Mouse (Mus musculus) forebrain, embryonic 12.5 days (tissue): Measurements from ENCODE around the gene Map3k20. TPM values are rescaled to one million over a fixed set of nuclear protein-coding genes. Genes with fewer than 3 reads are reported as not detected.
A peak's percentile ranks its signal among the peaks of the same experiment; 100 is the strongest.

Source experiments
- ATAC-seq: fragments of 200-750 bp; cut with Nextera tagmentation; 2 replicates; pipeline ENCODE4 v1.8.0; 2017; ENCODE audit warnings: moderate TSS enrichment; ENCODE audit not compliant: low FRiP score
- H3K27ac ChIP-seq: fragments of 300-500 bp; sonication (generic); 2 replicates; pipeline ENCODE4 v1.5.1; 2016; ENCODE audit warnings: mild to moderate bottlenecking
- H3K27me3 ChIP-seq: fragments of 300-500 bp; sonication (generic); 2 replicates; pipeline ENCODE4 v1.6.1; 2016; ENCODE audit warnings: mild to moderate bottlenecking
- H3K36me3 ChIP-seq: fragments of 300-500 bp; sonication (generic); replicated peaks from 2 replicates; pipeline ENCODE4 v1.6.1; 2016; ENCODE audit warnings: mild to moderate bottlenecking
- H3K4me1 ChIP-seq: fragments of 300-500 bp; sonication (generic); 2 replicates; pipeline ENCODE4 v1.6.1; 2016
- H3K4me2 ChIP-seq: fragments of 300-500 bp; sonication (generic); 2 replicates; pipeline ENCODE4 v1.6.1; 2016; ENCODE audit warnings: mild to moderate bottlenecking, moderate library complexity
- H3K4me3 ChIP-seq: fragments of 300-500 bp; sonication (generic); replicated peaks from 2 replicates; pipeline ENCODE4 v1.5.1; 2016; ENCODE audit warnings: mild to moderate bottlenecking
- H3K9ac ChIP-seq: fragments of 300-500 bp; sonication (generic); 2 replicates; pipeline ENCODE4 v1.6.1; 2016; ENCODE audit warnings: mild to moderate bottlenecking
- H3K9me3 ChIP-seq: fragments of 300-500 bp; sonication (generic); 2 replicates; pipeline ENCODE4 v1.6.1; 2016
- WGBS: fragments of 180-500 bp; shearing (Covaris S2); methylation state at CpG from one replicate; pipeline ENCODE4 v1.1.7; 2016; 5-methylcytosine and 5-hydroxymethylcytosine counted together
- polyA plus RNA-seq: library from polyadenylated mRNA; unstranded; fragments of >200 nt; fragmentation: Nextera tagmentation; extraction: Ambion mirVana; gene quantifications from 2 replicates; pipeline ENCODE4 v1.2.1, GENCODE M21; 2016

Gene Map3k20
- polyA plus RNA-seq, 1 experiment from 2014 or later, result 7.0 TPM

DNA sequence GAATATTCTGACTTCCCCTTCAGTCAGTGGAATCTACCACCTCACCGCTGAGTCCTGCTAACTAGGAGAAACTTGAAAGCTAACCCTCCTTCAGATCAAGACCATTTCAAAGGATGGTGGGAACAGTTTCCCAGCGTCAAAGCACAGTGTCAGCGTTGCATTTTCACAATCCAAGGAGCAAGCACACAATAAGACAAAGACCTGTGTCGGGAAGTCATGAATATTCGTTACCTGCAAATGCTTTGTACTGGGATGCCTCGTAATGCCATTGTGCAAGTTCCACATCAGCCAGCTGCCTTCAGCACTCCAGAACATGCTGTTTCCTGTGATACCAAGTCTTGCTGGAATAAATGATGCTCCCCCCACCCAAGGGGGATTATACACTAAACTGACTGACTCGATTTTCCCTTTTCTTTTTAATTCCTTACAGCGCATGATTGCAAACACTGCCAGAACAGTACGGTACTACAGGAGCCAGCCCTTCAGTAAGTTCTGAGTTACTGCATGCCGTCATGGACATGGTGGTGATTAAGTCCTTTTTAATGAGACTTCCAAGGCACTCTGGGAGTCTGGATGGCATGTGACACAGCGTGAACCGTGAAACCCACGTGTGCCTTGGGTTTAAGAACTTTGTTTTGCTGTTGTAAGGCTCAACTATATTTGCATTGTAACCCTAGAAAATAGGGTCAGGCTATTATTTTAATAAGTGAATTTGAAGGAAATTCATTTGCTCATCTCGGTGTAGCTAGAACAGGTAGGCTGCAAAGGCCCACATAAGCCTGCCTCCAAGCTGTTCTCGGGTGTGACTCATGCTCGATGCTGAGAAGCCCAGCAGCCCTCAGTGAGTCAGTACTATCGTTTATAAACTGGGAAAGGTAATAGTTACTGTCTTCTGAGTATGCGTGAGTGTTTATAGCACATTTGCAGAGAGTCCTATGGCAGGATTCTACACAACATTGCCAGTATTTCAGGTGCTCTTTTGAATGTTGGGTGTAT lies 32.6 kb upstream of the Map3k20 start:
- Histone ChIP-seq H3K9ac (no peak overlapping the region), H3K36me3 (no peaks in the 10 kb centered on the region), H3K27me3 (0 out of 2 replicates have a peak, but pooled peaks cover 2% of the 10 kb centered on the region), H3K4me2 (no peak overlapping the region), H3K4me1 (peaks cover 35% of the 10 kb centered on the region), H3K9me3 (no peaks in the 10 kb centered on the region), H3K4me3 (no peak overlapping the region), H3K27ac (no peak overlapping the region)
- 0 out of 2 replicates have a peak, but pooled peaks have one; percentile 55 for ATAC-seq
- WGBS, result 50% methylated on average over 18 of the region's 18 CpGs

DNA sequence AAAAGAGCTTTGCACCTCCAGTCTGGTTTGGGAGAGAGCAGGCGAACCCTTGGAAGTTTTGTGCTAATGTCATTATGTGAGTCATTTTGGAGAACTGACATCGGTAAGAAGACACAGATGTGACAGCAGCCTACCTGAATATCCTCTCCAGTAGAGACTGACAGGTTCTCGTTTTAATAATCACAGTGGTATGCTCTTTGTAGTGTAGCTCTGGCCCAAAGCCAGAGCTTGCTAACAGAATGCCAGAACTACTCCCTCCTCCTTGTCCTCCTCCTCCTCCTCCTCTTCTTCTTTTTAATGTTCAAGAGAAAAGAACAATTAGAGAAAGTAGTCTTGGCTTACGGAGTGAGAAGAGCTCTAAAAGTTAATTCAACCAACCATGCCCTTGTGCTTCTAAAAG lies 31.6 kb upstream of the Map3k20 start:
- no peak for ATAC-seq
- H3K9ac ChIP-seq, result no peak overlapping the region
- 57% methylated on average over 4 of the region's 4 CpGs for WGBS
- no peaks in the 10 kb centered on the region for H3K9me3 ChIP-seq
- H3K27me3 ChIP-seq, result no peaks in the 10 kb centered on the region
- no peaks in the 10 kb centered on the region for H3K36me3 ChIP-seq
- H3K4me2 ChIP-seq, result no peak overlapping the region
- peak overlapping the region; percentile 65 for H3K27ac ChIP-seq
- H3K4me3 ChIP-seq, result no peak overlapping the region
- H3K4me1 ChIP-seq, result peaks cover 35% of the 10 kb centered on the region

GRCm38 (mm10) chr2:72254813-72255582 lies 30.4 kb upstream of the Map3k20 start:
- Histone ChIP-seq H3K36me3 (no peaks in the 10 kb centered on the region), H3K9ac (no peak overlapping the region), H3K27me3 (no peaks in the 10 kb centered on the region), H3K9me3 (no peaks in the 10 kb centered on the region), H3K4me3 (no peak overlapping the region), H3K4me1 (peaks cover 35% of the 10 kb centered on the region), H3K4me2 (peak overlapping the region; percentile 40), H3K27ac (peak overlapping the region; percentile 65)
- peak; percentile 64 for ATAC-seq
- WGBS, result 29% methylated on average over 14 of the region's 14 CpGs

DNA sequence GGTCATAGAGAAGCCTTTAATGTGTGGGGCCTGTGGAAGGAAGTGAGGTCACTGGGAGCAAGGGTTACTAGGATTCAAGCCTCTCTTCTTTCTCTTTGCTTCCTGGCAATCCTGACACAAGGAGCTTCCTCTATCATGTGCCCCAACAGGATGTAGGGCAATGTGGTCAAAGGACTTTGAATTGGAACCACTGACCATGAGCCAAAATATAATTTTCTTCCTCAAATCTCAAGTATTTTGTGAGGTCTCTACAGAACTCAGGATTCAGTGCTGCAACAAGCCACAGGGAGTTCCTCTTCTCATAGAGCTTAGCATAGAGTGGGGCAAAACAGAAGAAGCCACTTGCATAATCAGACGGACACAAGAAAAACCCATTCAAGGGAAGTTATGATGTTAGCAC lies 24.7 kb upstream of the Map3k20 start:
- Histone ChIP-seq H3K27me3 (no peaks in the 10 kb centered on the region), H3K9ac (no peak overlapping the region), H3K9me3 (no peaks in the 10 kb centered on the region), H3K4me3 (no peak overlapping the region), H3K36me3 (no peaks in the 10 kb centered on the region), H3K4me2 (no peak overlapping the region), H3K4me1 (peaks cover 7% of the 10 kb centered on the region; the same call in 1 of the 2 replicates), H3K27ac (no peak overlapping the region)
- no peak for ATAC-seq
- 86% methylated on average over 1 of the region's 1 CpGs for WGBS

GRCm38 (mm10) chr2:72262814-72263480 lies 22.5 kb upstream of the Map3k20 start:
- H3K27me3 ChIP-seq, result no peaks in the 10 kb centered on the region
- no peak for ATAC-seq
- no peak overlapping the region for H3K9ac ChIP-seq
- H3K9me3 ChIP-seq, result no peaks in the 10 kb centered on the region
- no peaks in the 10 kb centered on the region for H3K36me3 ChIP-seq
- no peak overlapping the region for H3K4me2 ChIP-seq
- 90% methylated on average over 6 of the region's 6 CpGs for WGBS
- no peak overlapping the region for H3K4me3 ChIP-seq
- H3K4me1 ChIP-seq, result no peaks in the 10 kb centered on the region
- H3K27ac ChIP-seq, result no peak overlapping the region

DNA sequence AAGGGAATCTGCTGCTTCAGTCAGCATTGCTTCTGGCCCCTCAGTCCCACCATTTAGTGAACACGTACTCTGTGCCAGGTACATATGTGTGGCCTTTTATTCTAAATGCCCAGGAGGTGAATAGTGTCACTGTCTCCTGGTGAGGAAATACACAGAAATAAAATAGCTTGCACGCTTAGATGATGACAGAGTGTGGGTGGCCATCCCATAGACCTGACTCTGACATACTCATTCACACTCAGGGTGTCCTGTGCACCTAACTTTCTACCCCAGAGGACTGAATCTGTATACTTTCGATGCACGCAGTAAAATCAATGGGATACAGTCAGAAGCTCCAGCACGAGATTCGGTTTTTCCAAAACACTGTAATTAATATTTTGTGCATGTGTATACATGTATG lies 18.0 kb upstream of the Map3k20 start:
- no peak for ATAC-seq
- Histone ChIP-seq H3K9ac (no peak overlapping the region), H3K27ac (no peak overlapping the region), H3K9me3 (no peaks in the 10 kb centered on the region), H3K36me3 (no peaks in the 10 kb centered on the region), H3K4me1 (no peaks in the 10 kb centered on the region), H3K4me3 (no peak overlapping the region), H3K4me2 (no peak overlapping the region), H3K27me3 (no peaks in the 10 kb centered on the region)
- WGBS, result 93% methylated on average over 6 of the region's 6 CpGs

DNA sequence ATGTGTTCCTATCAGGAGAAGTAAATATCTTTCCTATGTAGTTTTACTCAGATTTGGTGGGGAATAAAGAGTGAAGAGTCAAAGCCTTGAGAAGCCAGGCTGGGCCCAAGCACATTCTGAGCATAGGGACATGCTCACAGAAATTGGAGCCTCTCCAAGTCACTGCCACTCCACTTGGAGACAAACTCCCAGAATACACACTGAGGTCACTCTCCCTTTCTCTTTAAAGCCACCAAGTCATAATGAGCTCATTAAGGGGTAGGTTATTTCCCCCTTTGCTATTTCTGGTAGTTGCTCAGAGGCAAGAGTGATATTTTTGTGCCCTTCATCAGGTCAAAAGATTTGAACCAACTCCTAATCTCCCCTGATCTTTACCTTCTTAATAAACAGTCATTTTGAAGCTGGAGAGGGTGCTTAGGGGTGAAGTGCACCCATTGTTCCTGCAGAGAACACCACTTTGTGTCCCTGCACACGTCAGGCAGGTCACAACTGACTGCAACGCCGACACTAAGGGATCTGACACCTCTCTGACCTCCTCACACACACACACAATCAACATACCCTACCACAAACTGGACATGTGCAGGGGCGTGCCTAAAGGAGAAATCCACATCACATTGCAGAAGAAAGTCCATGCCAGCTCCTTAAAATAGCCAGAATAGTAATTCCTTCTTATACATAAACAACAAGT lies 15.6 kb upstream of the Map3k20 start:
- H3K27ac ChIP-seq, result no peak overlapping the region
- H3K4me1 ChIP-seq, result no peaks in the 10 kb centered on the region
- no peak overlapping the region for H3K4me3 ChIP-seq
- H3K9me3 ChIP-seq, result no peaks in the 10 kb centered on the region
- WGBS, result 73% methylated on average over 4 of the region's 4 CpGs
- no peaks in the 10 kb centered on the region for H3K36me3 ChIP-seq
- ATAC-seq, result no peak
- H3K27me3 ChIP-seq, result no peaks in the 10 kb centered on the region
- no peak overlapping the region for H3K9ac ChIP-seq
- no peak overlapping the region for H3K4me2 ChIP-seq

GRCm38 (mm10) chr2:72278247-72278873 lies 7.1 kb upstream of the Map3k20 start:
- H3K27ac ChIP-seq, result no peak overlapping the region
- H3K9me3 ChIP-seq, result no peaks in the 10 kb centered on the region
- no peaks in the 10 kb centered on the region for H3K4me1 ChIP-seq
- H3K9ac ChIP-seq, result no peak overlapping the region
- 80% methylated on average over 4 of the region's 4 CpGs for WGBS
- no peaks in the 10 kb centered on the region for H3K36me3 ChIP-seq
- no peak for ATAC-seq
- H3K4me2 ChIP-seq, result no peak overlapping the region
- H3K4me3 ChIP-seq, result no peak overlapping the region
- H3K27me3 ChIP-seq, result no peaks in the 10 kb centered on the region

DNA sequence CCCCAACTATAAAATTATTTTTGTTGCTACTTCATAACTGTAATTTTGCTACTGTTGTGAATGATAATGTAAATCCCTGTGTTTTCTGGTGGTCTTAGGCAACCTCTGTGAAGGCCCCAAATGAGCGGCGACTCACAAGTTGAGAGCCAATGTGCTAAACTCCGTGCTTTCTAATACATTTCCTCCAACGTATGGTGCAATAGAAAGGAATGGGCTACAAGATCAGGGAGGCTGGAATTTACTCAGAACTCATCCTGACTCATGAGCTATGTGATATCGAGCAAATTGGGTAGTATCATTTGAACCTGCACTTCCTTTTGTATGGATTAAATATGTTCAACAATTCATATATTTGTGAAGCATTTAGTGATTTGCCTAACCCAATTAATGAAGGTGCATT lies 4.9 kb upstream of the Map3k20 start:
- Histone ChIP-seq H3K27ac (no peak overlapping the region), H3K27me3 (peaks cover 9% of the 10 kb centered on the region; the same call in 1 of the 2 replicates), H3K4me3 (no peak overlapping the region), H3K9ac (no peak overlapping the region), H3K9me3 (no peaks in the 10 kb centered on the region), H3K4me1 (peaks cover 2% of the 10 kb centered on the region; the same call in 1 of the 2 replicates), H3K36me3 (no peaks in the 10 kb centered on the region), H3K4me2 (no peak overlapping the region)
- no peak for ATAC-seq
- 92% methylated on average over 5 of the region's 5 CpGs for WGBS

DNA sequence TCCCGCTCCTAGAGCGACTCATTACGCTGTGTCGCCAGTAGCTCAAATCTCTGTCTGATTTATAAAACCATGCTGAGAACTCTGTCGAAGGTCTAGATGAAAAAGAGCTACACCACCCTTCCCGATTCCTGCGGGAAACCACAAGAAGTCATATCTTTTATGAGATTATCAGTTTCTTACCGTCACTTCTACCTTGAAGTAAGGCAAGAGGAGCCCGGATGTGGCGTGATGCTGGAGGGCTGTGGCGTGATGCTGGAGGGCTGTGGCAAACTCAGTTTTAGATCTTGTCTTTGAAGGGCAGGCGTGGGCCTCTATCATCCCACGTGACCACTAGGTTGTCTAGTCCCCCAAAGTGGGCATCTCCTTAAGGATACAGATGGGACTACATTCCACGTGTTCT lies 3.5 kb upstream of the Map3k20 start:
- no peak overlapping the region for H3K4me2 ChIP-seq
- H3K4me3 ChIP-seq, result no peak overlapping the region
- H3K27ac ChIP-seq, result no peak overlapping the region
- ATAC-seq, result no peak
- H3K27me3 ChIP-seq, result peaks cover 9% of the 10 kb centered on the region; the same call in 1 of the 2 replicates
- H3K9me3 ChIP-seq, result no peaks in the 10 kb centered on the region
- H3K9ac ChIP-seq, result no peak overlapping the region
- WGBS, result 91% methylated on average over 14 of the region's 14 CpGs
- no peaks in the 10 kb centered on the region for H3K36me3 ChIP-seq
- peaks cover 2% of the 10 kb centered on the region; the same call in 1 of the 2 replicates for H3K4me1 ChIP-seq

- peaks cover 2% of the 10 kb centered on the region; the same call in 1 of the 2 replicates for H3K4me1 ChIP-seq
- WGBS, result 84% methylated on average over 4 of the region's 4 CpGs
- H3K27me3 ChIP-seq, result peaks cover 16% of the 10 kb centered on the region; the same call in 1 of the 2 replicates
- H3K4me2 ChIP-seq, result no peak overlapping the region
- no peak overlapping the region for H3K27ac ChIP-seq
- no peak overlapping the region for H3K9ac ChIP-seq
- no peak for ATAC-seq
- H3K9me3 ChIP-seq, result no peaks in the 10 kb centered on the region
- no peak overlapping the region for H3K4me3 ChIP-seq
- no peaks in the 10 kb centered on the region for H3K36me3 ChIP-seq
Measured at GRCm38 (mm10) chr2:72282733-72283132, 2.7 kb upstream of the Map3k20 start.
